Mouse (Mus musculus): ENCODE measurements around the gene Zfp239. TPM values are rescaled to one million over a fixed set of nuclear protein-coding genes. Genes with fewer than 3 reads are reported as not detected.
A peak's percentile ranks its signal among the peaks of the same experiment; 100 is the strongest.

Gene Zfp239
- polyA plus RNA-seq, 1 experiment from 2014 or later, result 0.97 TPM

- no peaks in the 10 kb centered on the region for H3K9me3 ChIP-seq (ENCODE audit: low read length)
- H3K27ac ChIP-seq (ENCODE audit: low read length), result peak overlapping the region; percentile 100
- ATAC-seq (peak; percentile 95), DNase-seq (ENCODE audit: low spot score) (peak; percentile 99)
- H3K4me2 ChIP-seq (replicated peaks; ENCODE audit: low read depth, low read length), result peak overlapping the region; percentile 95
- peak overlapping the region; percentile 98 for H3K9ac ChIP-seq (replicated peaks; ENCODE audit: low read depth)
- H3K36me3 ChIP-seq (ENCODE audit: insufficient read depth, low read length), result no peaks in the 10 kb centered on the region
- peak; percentile 21; the same call in 1 of the 2 replicates for TF ChIP-seq CTCF (IDR thresholded peaks at IDR 0.05)
- peak; percentile 27; the same call in 1 of the 2 replicates for TF ChIP-seq EP300 (IDR thresholded peaks at IDR 0.05)
- WGBS, result 0% methylated on average over 50 of the region's 68 CpGs
- no peaks in the 10 kb centered on the region for H3K27me3 ChIP-seq (replicated peaks; ENCODE audit: insufficient read depth, low read length)
- peak overlapping the region; percentile 97 for H3K4me3 ChIP-seq (ENCODE audit: low read depth, low read length)
- H3K4me1 ChIP-seq (ENCODE audit: insufficient read depth, low read depth, low read length), result peaks cover 12% of the 10 kb centered on the region; the same call in 1 of the 2 replicates
Measured at GRCm38 (mm10) chr6:117906590-117907271, 44.8 kb downstream of the Zfp239 start.

GRCm38 (mm10) chr6:117907301-117907978 lies 45.5 kb downstream of the Zfp239 start:
- Histone ChIP-seq H3K27me3 (replicated peaks; ENCODE audit: insufficient read depth, low read length) (no peaks in the 10 kb centered on the region), H3K4me3 (ENCODE audit: low read depth, low read length) (peak overlapping the region; percentile 97), H3K36me3 (ENCODE audit: insufficient read depth, low read length) (no peaks in the 10 kb centered on the region), H3K9ac (replicated peaks; ENCODE audit: low read depth) (peak overlapping the region; percentile 98), H3K4me1 (ENCODE audit: insufficient read depth, low read depth, low read length) (peaks cover 12% of the 10 kb centered on the region; the same call in 1 of the 2 replicates), H3K4me2 (replicated peaks; ENCODE audit: low read depth, low read length) (peak overlapping the region; percentile 95), H3K9me3 (ENCODE audit: low read length) (no peaks in the 10 kb centered on the region), H3K27ac (ENCODE audit: low read length) (peak overlapping the region; percentile 100)
- peak; percentile 73 for ATAC-seq
- peak; percentile 95 for DNase-seq (ENCODE audit: low spot score)
- WGBS, result under 1% methylated on average over 59 of the region's 77 CpGs
- TF ChIP-seq CTCF (IDR thresholded peaks at IDR 0.05), result peak; percentile 32; the same call in 1 of the 2 replicates
- no peak for TF ChIP-seq EP300 (IDR thresholded peaks at IDR 0.05)

DNA sequence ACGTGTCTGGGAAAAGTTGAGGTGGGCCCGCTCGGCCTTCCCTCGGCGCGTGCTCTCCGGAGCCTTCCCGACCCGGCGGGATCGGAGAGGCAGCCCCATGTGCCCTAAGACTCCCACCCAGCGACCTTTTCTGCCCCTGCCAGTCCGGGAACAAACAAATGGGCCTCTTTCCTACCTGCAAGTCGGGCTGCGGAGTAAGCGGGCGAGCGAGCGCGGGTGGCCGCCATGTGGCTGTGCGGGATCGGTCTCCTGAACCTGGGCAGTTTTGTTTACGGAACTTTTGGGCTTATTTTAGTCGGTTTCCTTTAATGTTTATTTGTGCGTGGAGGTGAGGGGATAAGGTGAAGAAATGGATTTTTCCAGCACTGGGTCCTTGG lies 46.1 kb downstream of the Zfp239 start:
- ATAC-seq (no peak), DNase-seq (ENCODE audit: low spot score) (no peak)
- H3K9me3 ChIP-seq (ENCODE audit: low read length), result no peaks in the 10 kb centered on the region
- TF ChIP-seq EP300 (IDR thresholded peaks at IDR 0.05) (peak; percentile 21; the same call in 1 of the 2 replicates), CTCF (IDR thresholded peaks at IDR 0.05) (no peak)
- H3K4me3 ChIP-seq (ENCODE audit: low read depth, low read length), result peak overlapping the region; percentile 97
- peak overlapping the region; percentile 98 for H3K9ac ChIP-seq (replicated peaks; ENCODE audit: low read depth)
- H3K27ac ChIP-seq (ENCODE audit: low read length), result peak overlapping the region; percentile 100
- H3K4me2 ChIP-seq (replicated peaks; ENCODE audit: low read depth, low read length), result peak overlapping the region; percentile 95
- no peaks in the 10 kb centered on the region for H3K36me3 ChIP-seq (ENCODE audit: insufficient read depth, low read length)
- H3K4me1 ChIP-seq (ENCODE audit: insufficient read depth, low read depth, low read length), result peaks cover 12% of the 10 kb centered on the region; the same call in 1 of the 2 replicates
- WGBS, result 0% methylated on average over 26 of the region's 26 CpGs
- H3K27me3 ChIP-seq (replicated peaks; ENCODE audit: insufficient read depth, low read length), result no peaks in the 10 kb centered on the region

DNA sequence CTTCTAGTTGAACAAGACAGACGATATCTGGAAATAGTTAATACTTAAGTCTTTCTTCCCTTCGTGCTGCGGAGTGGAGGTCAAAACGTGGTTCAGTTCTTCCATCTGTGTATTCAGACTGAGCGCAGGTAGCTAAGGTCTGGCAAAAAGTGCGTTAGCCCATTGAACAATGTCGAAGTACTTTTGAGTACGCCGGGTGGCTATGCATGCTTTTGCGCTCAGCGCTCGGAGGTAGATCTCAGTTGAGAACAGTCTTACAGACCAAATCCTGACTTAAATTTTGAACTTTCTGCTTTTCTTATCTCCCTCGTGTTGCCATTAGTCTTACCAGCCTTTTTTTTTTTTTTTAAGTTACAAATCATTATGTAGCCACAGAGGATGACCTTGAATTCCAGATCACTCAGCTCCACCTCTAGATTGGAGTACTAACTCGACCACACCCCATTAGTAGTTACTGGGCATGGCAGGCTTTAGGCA lies 46.6 kb downstream of the Zfp239 start:
- Histone ChIP-seq H3K4me2 (replicated peaks; ENCODE audit: low read depth, low read length) (peak overlapping the region; percentile 95), H3K36me3 (ENCODE audit: insufficient read depth, low read length) (no peaks in the 10 kb centered on the region), H3K9me3 (ENCODE audit: low read length) (no peaks in the 10 kb centered on the region), H3K9ac (replicated peaks; ENCODE audit: low read depth) (peak overlapping the region; percentile 98; the same call in 1 of the 2 replicates), H3K27ac (ENCODE audit: low read length) (peak overlapping the region; percentile 100), H3K4me1 (ENCODE audit: insufficient read depth, low read depth, low read length) (peaks cover 12% of the 10 kb centered on the region; the same call in 1 of the 2 replicates), H3K27me3 (replicated peaks; ENCODE audit: insufficient read depth, low read length) (no peaks in the 10 kb centered on the region), H3K4me3 (ENCODE audit: low read depth, low read length) (peak overlapping the region; percentile 97)
- ATAC-seq (no peak), DNase-seq (ENCODE audit: low spot score) (peak; percentile 48)
- under 1% methylated on average over 14 of the region's 14 CpGs for WGBS
- no peak for TF ChIP-seq EP300 (IDR thresholded peaks at IDR 0.05)
- TF ChIP-seq CTCF (IDR thresholded peaks at IDR 0.05), result no peak

- ATAC-seq, result no peak
- peaks cover 12% of the 10 kb centered on the region; the same call in 1 of the 2 replicates for H3K4me1 ChIP-seq (ENCODE audit: insufficient read depth, low read depth, low read length)
- H3K4me2 ChIP-seq (replicated peaks; ENCODE audit: low read depth, low read length), result no peak overlapping the region
- H3K27me3 ChIP-seq (replicated peaks; ENCODE audit: insufficient read depth, low read length), result no peaks in the 10 kb centered on the region
- no peak overlapping the region for H3K9ac ChIP-seq (replicated peaks; ENCODE audit: low read depth)
- H3K4me3 ChIP-seq (ENCODE audit: low read depth, low read length), result no peak overlapping the region
- no peaks in the 10 kb centered on the region for H3K36me3 ChIP-seq (ENCODE audit: insufficient read depth, low read length)
- no peak overlapping the region for H3K27ac ChIP-seq (ENCODE audit: low read length)
- 79% methylated on average over 6 of the region's 6 CpGs for WGBS
- TF ChIP-seq EP300 (IDR thresholded peaks at IDR 0.05), result no peak
- TF ChIP-seq CTCF (IDR thresholded peaks at IDR 0.05), result no peak
- H3K9me3 ChIP-seq (ENCODE audit: low read length), result no peaks in the 10 kb centered on the region
- DNase-seq (ENCODE audit: low spot score), result no peak
Measured at GRCm38 (mm10) chr6:117910120-117910661, 48.3 kb downstream of the Zfp239 start.

DNA sequence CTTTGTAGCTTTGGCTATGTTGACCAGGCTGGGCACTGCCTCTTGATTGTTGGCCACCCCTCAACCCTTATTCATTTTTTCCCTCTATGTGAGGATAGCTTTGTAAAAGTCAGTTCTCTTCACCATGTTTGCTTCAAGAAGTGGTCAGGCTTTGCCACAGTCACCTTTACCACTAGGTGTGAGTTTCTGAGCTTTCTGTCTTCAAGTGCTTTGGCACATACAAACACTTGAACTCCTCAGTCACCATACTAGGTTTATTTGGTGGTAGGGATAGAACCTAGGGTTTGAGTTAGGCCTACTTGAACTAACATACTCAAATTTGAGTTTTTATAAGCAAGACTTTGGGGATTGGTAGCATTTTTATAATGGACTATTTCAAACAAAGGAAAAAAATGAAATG lies 52.6 kb downstream of the Zfp239 start:
- no peak for ATAC-seq
- TF ChIP-seq EP300 (IDR thresholded peaks at IDR 0.05), result no peak
- no peak for TF ChIP-seq CTCF (IDR thresholded peaks at IDR 0.05)
- no peak overlapping the region for H3K4me3 ChIP-seq (ENCODE audit: low read depth, low read length)
- no peaks in the 10 kb centered on the region for H3K27me3 ChIP-seq (replicated peaks; ENCODE audit: insufficient read depth, low read length)
- DNase-seq (ENCODE audit: low spot score), result no peak
- no peaks in the 10 kb centered on the region for H3K36me3 ChIP-seq (ENCODE audit: insufficient read depth, low read length)
- no peak overlapping the region for H3K27ac ChIP-seq (ENCODE audit: low read length)
- H3K9ac ChIP-seq (replicated peaks; ENCODE audit: low read depth), result no peak overlapping the region
- peaks cover 20% of the 10 kb centered on the region; the same call in 1 of the 2 replicates for H3K4me1 ChIP-seq (ENCODE audit: insufficient read depth, low read depth, low read length)
- no peaks in the 10 kb centered on the region for H3K9me3 ChIP-seq (ENCODE audit: low read length)
- no peak overlapping the region for H3K4me2 ChIP-seq (replicated peaks; ENCODE audit: low read depth, low read length)
